Mouse (Mus musculus): ENCODE results near the gene Ssr2. TPM values are rescaled to one million over a fixed set of nuclear protein-coding genes. Genes with fewer than 3 reads are reported as not detected.

The Ssr2 gene
- polyA plus RNA-seq, 1 experiment from 2014 or later: 184 TPM

DNA sequence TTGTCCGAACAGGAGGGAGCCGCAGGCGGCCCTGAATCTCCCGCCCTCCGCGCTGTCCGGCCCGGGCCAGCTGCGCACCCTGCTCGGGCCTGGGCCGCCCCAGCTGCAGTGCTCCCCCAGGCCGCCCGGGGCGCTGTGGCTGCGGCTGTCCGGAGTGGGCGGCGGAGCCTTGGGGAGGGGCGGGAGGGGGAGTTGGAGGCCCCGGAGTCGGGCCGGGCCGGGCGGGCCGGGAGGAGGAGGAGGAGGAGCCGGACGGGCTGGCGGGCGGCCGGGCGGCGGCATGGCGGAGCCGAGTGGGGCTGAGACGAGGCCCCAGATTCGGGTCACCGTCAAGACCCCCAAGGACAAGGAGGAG lies 22.2 kb upstream of the Ssr2 start, which contains the start of gene Ubqln4:
Ubqln4 (plus strand) TSS at position 234 of the 355 bp plus-strand sequence.
- H3K4me2 ChIP-seq (ENCODE audit: low read depth, low read length): peak within 1 kb of the TSS; percentile 85
- 0% methylated on average over 35 of the region's 37 CpGs for WGBS

GRCm38 (mm10) chr3:88553880-88554586 lies 21.6 kb upstream of the Ssr2 start:
- Histone ChIP-seq H3K9me3 (replicated peaks; ENCODE audit: control insufficient read depth, low read length) (no peaks in the 10 kb centered on the region), H3K27ac (replicated peaks; ENCODE audit: low read depth, low read length) (peak overlapping the region; percentile 93), H3K36me3 (replicated peaks; ENCODE audit: control insufficient read depth, insufficient read depth, low read depth, low read length) (peaks cover 10% of the 10 kb centered on the region), H3K4me3 (ENCODE audit: low read depth, low read length) (peak overlapping the region; percentile 89), H3K9ac (replicated peaks; ENCODE audit: low read length) (peak overlapping the region; percentile 89), H3K4me1 (ENCODE audit: control insufficient read depth, insufficient read depth, low read length) (no peaks in the 10 kb centered on the region), H3K27me3 (ENCODE audit: control insufficient read depth, insufficient read depth, low read length) (no peaks in the 10 kb centered on the region), H3K4me2 (ENCODE audit: low read depth, low read length) (peak overlapping the region; percentile 85)
- WGBS: under 1% methylated on average over 37 of the region's 41 CpGs
- DNase-seq (ENCODE audit: low spot score): peak; percentile 68
- peak; percentile 54 for ATAC-seq (replicated peaks; ENCODE audit: insufficient number of reproducible peaks, low FRiP score, low TSS enrichment, low read depth)

More for the DNA sequence above, 22.2 kb upstream of the Ssr2 start, which contains the start of gene Ubqln4:
- H3K9me3 ChIP-seq (replicated peaks; ENCODE audit: control insufficient read depth, low read length): no peaks in the 10 kb centered on the region
- DNase-seq (ENCODE audit: low spot score): peak; percentile 94
- H3K4me1 ChIP-seq (ENCODE audit: control insufficient read depth, insufficient read depth, low read length): no peaks in the 10 kb centered on the region
- peak within 1 kb of the TSS; percentile 89 for H3K9ac ChIP-seq (replicated peaks; ENCODE audit: low read length)
- peak; percentile 91 for ATAC-seq (replicated peaks; ENCODE audit: insufficient number of reproducible peaks, low FRiP score, low TSS enrichment, low read depth)
- peak within 1 kb of the TSS; percentile 93 for H3K27ac ChIP-seq (replicated peaks; ENCODE audit: low read depth, low read length)
- H3K4me3 ChIP-seq (ENCODE audit: low read depth, low read length): peak within 1 kb of the TSS; percentile 89
- H3K27me3 ChIP-seq (ENCODE audit: control insufficient read depth, insufficient read depth, low read length): no peaks in the 10 kb centered on the region
- peaks cover 10% of the 10 kb centered on the region for H3K36me3 ChIP-seq (replicated peaks; ENCODE audit: control insufficient read depth, insufficient read depth, low read depth, low read length)

DNA sequence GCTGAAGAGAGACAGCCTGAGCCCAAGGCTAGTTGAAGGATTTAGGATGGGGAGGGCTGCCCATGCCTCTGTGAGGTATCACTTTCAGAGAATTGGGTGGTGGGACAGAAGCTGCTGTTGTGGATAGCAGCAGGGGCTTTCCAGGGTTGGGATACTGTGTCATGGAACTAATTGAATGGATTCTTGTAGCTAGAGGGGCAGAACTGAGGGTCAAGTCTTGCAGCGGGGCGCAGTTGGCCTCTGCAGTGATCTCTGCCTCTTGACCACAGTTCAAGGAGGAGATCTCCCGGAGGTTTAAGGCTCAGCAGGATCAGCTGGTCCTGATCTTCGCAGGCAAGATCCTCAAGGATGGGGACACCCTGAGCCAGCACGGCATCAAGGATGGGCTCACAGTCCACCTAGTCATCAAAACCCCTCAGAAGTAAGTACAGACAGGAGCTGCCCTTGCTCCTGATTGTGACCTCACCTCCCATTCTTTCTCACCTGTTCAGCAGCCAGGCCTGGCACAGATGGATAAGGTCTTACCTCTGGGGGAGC lies 20.5 kb upstream of the Ssr2 start:
- Histone ChIP-seq H3K9me3 (replicated peaks; ENCODE audit: control insufficient read depth, low read length) (no peaks in the 10 kb centered on the region), H3K4me3 (ENCODE audit: low read depth, low read length) (peak overlapping the region; percentile 89; the same call in 1 of the 2 replicates), H3K27ac (replicated peaks; ENCODE audit: low read depth, low read length) (no peak overlapping the region), H3K4me1 (ENCODE audit: control insufficient read depth, insufficient read depth, low read length) (no peaks in the 10 kb centered on the region), H3K36me3 (replicated peaks; ENCODE audit: control insufficient read depth, insufficient read depth, low read depth, low read length) (peaks cover 10% of the 10 kb centered on the region), H3K27me3 (ENCODE audit: control insufficient read depth, insufficient read depth, low read length) (no peaks in the 10 kb centered on the region), H3K4me2 (ENCODE audit: low read depth, low read length) (peak overlapping the region; percentile 10; the same call in 1 of the 2 replicates), H3K9ac (replicated peaks; ENCODE audit: low read length) (no peak overlapping the region)
- WGBS: 82% methylated on average over 5 of the region's 5 CpGs
- ATAC-seq (replicated peaks; ENCODE audit: insufficient number of reproducible peaks, low FRiP score, low TSS enrichment, low read depth): no peak
- DNase-seq (ENCODE audit: low spot score): no peak

- DNase-seq (ENCODE audit: low spot score) (no peak), ATAC-seq (replicated peaks; ENCODE audit: insufficient number of reproducible peaks, low FRiP score, low TSS enrichment, low read depth) (no peak)
- H3K36me3 ChIP-seq (replicated peaks; ENCODE audit: control insufficient read depth, insufficient read depth, low read depth, low read length): peaks cover 13% of the 10 kb centered on the region
- no peak overlapping the region for H3K4me2 ChIP-seq (ENCODE audit: low read depth, low read length)
- H3K27ac ChIP-seq (replicated peaks; ENCODE audit: low read depth, low read length): no peak overlapping the region
- H3K9ac ChIP-seq (replicated peaks; ENCODE audit: low read length): no peak overlapping the region
- H3K4me3 ChIP-seq (ENCODE audit: low read depth, low read length): no peak overlapping the region; the same call in 1 of the 2 replicates
- no peaks in the 10 kb centered on the region for H3K9me3 ChIP-seq (replicated peaks; ENCODE audit: control insufficient read depth, low read length)
- 94% methylated on average over 6 of the region's 6 CpGs for WGBS
- H3K27me3 ChIP-seq (ENCODE audit: control insufficient read depth, insufficient read depth, low read length): no peaks in the 10 kb centered on the region
- no peaks in the 10 kb centered on the region for H3K4me1 ChIP-seq (ENCODE audit: control insufficient read depth, insufficient read depth, low read length)
Observed at GRCm38 (mm10) chr3:88555731-88556130, 19.9 kb upstream of the Ssr2 start.

- Histone ChIP-seq H3K4me2 (ENCODE audit: low read depth, low read length) (no peak overlapping the region), H3K9ac (replicated peaks; ENCODE audit: low read length) (no peak overlapping the region), H3K9me3 (replicated peaks; ENCODE audit: control insufficient read depth, low read length) (no peaks in the 10 kb centered on the region), H3K4me3 (ENCODE audit: low read depth, low read length) (no peak overlapping the region), H3K27me3 (ENCODE audit: control insufficient read depth, insufficient read depth, low read length) (no peaks in the 10 kb centered on the region), H3K4me1 (ENCODE audit: control insufficient read depth, insufficient read depth, low read length) (no peaks in the 10 kb centered on the region), H3K36me3 (replicated peaks; ENCODE audit: control insufficient read depth, insufficient read depth, low read depth, low read length) (peaks cover 13% of the 10 kb centered on the region), H3K27ac (replicated peaks; ENCODE audit: low read depth, low read length) (no peak overlapping the region)
- no peak for ATAC-seq (replicated peaks; ENCODE audit: insufficient number of reproducible peaks, low FRiP score, low TSS enrichment, low read depth)
- WGBS: 94% methylated on average over 8 of the region's 8 CpGs
- DNase-seq (ENCODE audit: low spot score): no peak
Observed at GRCm38 (mm10) chr3:88556616-88557015, 19.1 kb upstream of the Ssr2 start.

GRCm38 (mm10) chr3:88559596-88559995 lies 16.1 kb upstream of the Ssr2 start:
- Histone ChIP-seq H3K4me3 (ENCODE audit: low read depth, low read length) (no peak overlapping the region), H3K27ac (replicated peaks; ENCODE audit: low read depth, low read length) (no peak overlapping the region), H3K9ac (replicated peaks; ENCODE audit: low read length) (no peak overlapping the region), H3K9me3 (replicated peaks; ENCODE audit: control insufficient read depth, low read length) (no peaks in the 10 kb centered on the region), H3K36me3 (replicated peaks; ENCODE audit: control insufficient read depth, insufficient read depth, low read depth, low read length) (peaks cover 19% of the 10 kb centered on the region), H3K4me1 (ENCODE audit: control insufficient read depth, insufficient read depth, low read length) (no peaks in the 10 kb centered on the region), H3K27me3 (ENCODE audit: control insufficient read depth, insufficient read depth, low read length) (no peaks in the 10 kb centered on the region), H3K4me2 (ENCODE audit: low read depth, low read length) (no peak overlapping the region)
- ATAC-seq (replicated peaks; ENCODE audit: insufficient number of reproducible peaks, low FRiP score, low TSS enrichment, low read depth) (no peak), DNase-seq (ENCODE audit: low spot score) (no peak)
- WGBS: 93% methylated on average over 9 of the region's 9 CpGs

DNA sequence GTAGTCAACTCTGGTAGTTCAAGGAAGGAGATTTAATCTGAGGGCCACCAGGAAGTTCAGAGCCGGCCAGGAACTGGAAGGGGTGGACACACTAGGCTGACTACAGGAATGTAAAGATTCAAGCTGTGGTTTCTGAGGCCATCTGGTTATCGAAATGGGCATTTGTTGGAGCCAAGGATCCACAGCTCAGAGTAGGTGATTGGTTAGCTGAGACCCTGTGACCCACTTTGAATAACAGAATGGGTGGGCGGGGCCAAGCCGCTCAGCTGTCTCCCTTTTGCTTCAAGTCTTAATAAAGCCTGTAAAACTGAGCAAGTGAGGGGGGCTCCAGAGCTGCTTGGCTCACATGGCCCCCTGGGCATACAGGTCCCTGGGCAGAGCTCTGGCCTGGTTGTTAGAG lies 13.7 kb upstream of the Ssr2 start:
- Histone ChIP-seq H3K27me3 (ENCODE audit: control insufficient read depth, insufficient read depth, low read length) (no peaks in the 10 kb centered on the region), H3K4me1 (ENCODE audit: control insufficient read depth, insufficient read depth, low read length) (no peaks in the 10 kb centered on the region), H3K9ac (replicated peaks; ENCODE audit: low read length) (no peak overlapping the region), H3K27ac (replicated peaks; ENCODE audit: low read depth, low read length) (no peak overlapping the region), H3K9me3 (replicated peaks; ENCODE audit: control insufficient read depth, low read length) (no peaks in the 10 kb centered on the region), H3K36me3 (replicated peaks; ENCODE audit: control insufficient read depth, insufficient read depth, low read depth, low read length) (peaks cover 32% of the 10 kb centered on the region), H3K4me3 (ENCODE audit: low read depth, low read length) (no peak overlapping the region), H3K4me2 (ENCODE audit: low read depth, low read length) (no peak overlapping the region)
- ATAC-seq (replicated peaks; ENCODE audit: insufficient number of reproducible peaks, low FRiP score, low TSS enrichment, low read depth) (no peak; the same call in 1 of the 2 replicates), DNase-seq (ENCODE audit: low spot score) (no peak)
- 74% methylated on average over 4 of the region's 4 CpGs for WGBS

- Histone ChIP-seq H3K9ac (replicated peaks; ENCODE audit: low read length) (no peak overlapping the region), H3K27me3 (ENCODE audit: control insufficient read depth, insufficient read depth, low read length) (no peaks in the 10 kb centered on the region), H3K36me3 (replicated peaks; ENCODE audit: control insufficient read depth, insufficient read depth, low read depth, low read length) (peaks cover 35% of the 10 kb centered on the region), H3K4me2 (ENCODE audit: low read depth, low read length) (no peak overlapping the region), H3K9me3 (replicated peaks; ENCODE audit: control insufficient read depth, low read length) (no peaks in the 10 kb centered on the region), H3K4me3 (ENCODE audit: low read depth, low read length) (no peak overlapping the region), H3K4me1 (ENCODE audit: control insufficient read depth, insufficient read depth, low read length) (no peaks in the 10 kb centered on the region), H3K27ac (replicated peaks; ENCODE audit: low read depth, low read length) (no peak overlapping the region)
- ATAC-seq (replicated peaks; ENCODE audit: insufficient number of reproducible peaks, low FRiP score, low TSS enrichment, low read depth) (no peak), DNase-seq (ENCODE audit: low spot score) (no peak)
- 76% methylated on average over 4 of the region's 4 CpGs for WGBS
Observed at GRCm38 (mm10) chr3:88563442-88563841, 12.2 kb upstream of the Ssr2 start.
